Mouse (Mus musculus) left cerebral cortex, adult 8-10 months (tissue): Measurements from ENCODE around the gene Plxdc2. TPM values are rescaled to one million over a fixed set of nuclear protein-coding genes. Genes with fewer than 3 reads are reported as not detected.
A peak's percentile ranks its signal among the peaks of the same experiment; 100 is the strongest.
"Not testable (repeated sequence)": the region's sequence is repeated elsewhere in the genome, so short reads cannot be mapped to it uniquely, and the experiment has no call there.

Experiments
- DNase-seq, 2 experiments: peaks; one replicate each; pipeline ENCODE4 v3.0.0; 2022; ENCODE audit warnings: low spot score in 2 of 2
- total RNA-seq, 4 experiments: library from RNA; stranded (reverse); gene quantifications; 2 replicates each; pipeline ENCODE4 v1.2.4; 2022

Gene Plxdc2
- total RNA-seq, 4 experiments from 2014 or later, result 35.1 to 52.3 (median 43.8) TPM

DNA sequence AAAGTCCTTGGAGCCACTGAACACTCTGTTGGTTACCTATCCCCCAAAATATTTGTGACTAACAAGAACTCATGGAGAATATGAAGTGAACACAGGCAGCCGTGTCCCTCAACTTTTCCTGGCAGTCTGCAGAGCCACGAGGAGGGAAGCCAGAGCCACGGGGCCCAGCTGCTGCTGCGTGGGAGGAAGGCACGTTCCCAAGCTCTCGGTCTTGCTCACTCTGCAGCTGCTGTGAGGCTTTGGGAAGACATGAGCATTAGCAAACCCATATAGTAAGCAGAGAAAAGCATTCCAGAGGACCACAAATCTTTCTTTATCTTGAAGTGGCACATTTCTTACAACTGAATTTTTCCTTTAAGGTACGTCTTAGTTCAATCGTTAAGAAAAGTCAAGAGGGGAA is 382.1 kb downstream of the Plxdc2 start:
- DNase-seq, result peak; percentile 48 to 78

DNA sequence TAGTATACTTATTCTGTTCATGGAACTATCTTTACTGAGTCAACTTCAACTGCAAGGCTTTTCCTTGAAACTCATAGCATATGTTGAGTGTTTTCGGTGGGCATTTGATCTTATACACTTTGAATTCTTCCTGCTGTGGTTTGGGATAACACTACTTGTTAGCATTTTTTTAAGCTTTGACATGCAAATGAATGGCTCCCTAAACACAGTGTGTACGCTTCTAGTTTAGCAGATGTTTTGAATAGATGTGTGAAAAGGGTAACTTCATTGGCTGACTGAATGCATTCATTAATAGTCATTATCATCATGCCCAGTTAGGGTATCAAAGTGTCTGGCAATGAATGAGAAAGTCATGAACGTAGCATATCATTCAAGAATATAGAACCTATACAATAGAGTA is 385.7 kb downstream of the Plxdc2 start:
- DNase-seq, result no peak

DNA sequence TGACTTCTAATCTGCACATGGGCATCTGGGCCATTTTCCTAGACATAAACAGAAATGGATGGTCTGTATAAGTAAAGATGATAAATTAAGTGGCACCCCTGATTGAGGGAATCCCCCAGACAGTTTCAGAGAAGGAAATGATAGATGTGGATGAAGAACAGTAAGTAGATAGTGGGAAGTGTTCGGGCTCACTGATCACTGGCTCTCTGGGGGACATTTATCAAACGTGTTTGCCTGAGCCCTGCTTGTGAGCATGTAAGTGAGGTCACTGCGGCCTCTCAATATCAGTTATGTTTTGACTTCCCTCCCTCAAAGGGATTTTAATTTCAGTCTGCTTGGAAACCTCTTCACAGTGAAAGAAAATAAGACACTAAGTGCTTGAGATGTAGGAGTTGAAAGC is 387.5 kb downstream of the Plxdc2 start:
- DNase-seq, result no peak

DNA sequence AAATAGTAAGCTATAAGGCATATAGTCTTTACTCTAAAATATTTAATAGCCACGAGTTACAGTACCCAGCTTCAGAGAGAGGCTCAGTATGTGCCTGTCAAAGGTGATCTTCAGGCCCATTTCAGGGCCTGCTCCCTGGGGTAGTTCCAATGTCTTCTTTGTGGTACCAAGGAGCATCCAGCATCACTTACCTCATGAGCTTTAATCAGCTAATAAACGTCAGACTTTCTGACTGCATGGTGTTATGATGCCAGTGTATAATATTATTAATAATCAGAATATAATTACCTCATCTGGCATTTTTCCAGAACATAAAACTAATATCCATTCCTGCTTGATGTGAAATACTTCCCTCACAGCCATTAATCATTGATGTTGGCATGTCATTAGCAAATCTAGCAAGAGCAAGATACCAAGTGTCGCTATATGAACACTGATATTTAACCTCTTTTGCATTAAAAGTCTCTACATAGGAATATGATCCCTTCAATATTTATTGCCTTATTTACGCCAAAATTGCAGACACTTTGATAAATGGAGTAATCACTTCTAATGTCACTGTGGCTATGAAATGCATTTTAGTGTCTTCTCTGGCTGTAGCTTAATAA is 393.3 kb downstream of the Plxdc2 start:
- no peak for DNase-seq

DNA sequence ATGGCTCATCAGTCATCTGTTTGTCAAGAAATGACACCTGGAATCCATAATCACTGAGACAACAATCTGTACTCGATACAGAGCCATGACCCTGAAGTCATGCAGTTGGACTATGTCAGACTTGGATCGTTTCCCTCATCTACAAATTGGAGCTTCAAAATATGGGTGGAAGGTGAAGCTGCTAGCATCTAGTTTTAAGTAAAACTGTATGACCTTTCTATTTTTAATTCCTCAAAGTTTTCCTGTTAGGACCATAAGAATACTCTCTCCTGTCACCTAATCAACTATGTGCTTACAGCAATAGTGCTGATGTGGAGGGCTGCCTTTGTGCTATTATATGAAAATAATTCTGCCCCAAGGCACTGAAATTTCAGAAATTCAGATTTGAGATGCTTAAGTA is 401.1 kb downstream of the Plxdc2 start:
- DNase-seq, result no peak

DNA sequence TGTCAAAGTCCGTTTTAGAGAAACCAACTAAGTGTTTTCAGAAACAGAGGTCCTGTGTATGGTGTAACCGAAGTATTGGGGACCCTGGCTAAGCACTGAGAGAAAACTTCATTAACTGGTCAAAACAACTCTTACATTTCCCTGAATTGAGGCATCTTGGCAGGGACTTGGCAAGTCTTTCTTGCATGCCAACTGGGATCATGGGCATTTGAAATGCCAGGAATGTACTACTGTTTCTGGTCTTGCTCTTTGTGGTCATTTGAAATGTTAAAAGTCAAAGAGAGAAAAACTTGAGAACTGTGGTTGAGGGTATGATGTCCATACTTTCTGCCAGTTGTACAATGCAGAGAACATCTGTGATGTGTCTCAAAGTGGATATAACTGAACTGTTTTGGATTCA is 403.7 kb downstream of the Plxdc2 start:
- no peak for DNase-seq

DNA sequence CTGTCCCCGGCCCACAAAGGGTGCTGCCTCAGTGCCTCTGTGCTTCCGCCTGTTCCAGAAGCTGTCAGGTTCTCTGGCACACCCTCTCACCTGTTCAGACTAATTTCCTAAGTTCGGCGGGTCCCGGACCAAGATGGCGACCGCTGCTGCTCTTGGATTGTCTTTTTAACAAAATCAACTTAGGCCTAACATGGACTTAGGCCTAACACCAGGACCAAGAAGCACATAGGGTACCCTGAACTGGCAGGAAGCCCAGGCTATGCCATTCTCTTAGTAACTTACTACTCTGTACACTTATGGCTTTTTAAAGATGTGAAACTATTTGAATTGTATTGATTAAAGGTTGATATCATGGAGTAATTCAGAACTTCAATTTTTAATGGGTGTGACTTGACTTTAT is 413.0 kb downstream of the Plxdc2 start:
- DNase-seq, result not testable (repeated sequence)

DNA sequence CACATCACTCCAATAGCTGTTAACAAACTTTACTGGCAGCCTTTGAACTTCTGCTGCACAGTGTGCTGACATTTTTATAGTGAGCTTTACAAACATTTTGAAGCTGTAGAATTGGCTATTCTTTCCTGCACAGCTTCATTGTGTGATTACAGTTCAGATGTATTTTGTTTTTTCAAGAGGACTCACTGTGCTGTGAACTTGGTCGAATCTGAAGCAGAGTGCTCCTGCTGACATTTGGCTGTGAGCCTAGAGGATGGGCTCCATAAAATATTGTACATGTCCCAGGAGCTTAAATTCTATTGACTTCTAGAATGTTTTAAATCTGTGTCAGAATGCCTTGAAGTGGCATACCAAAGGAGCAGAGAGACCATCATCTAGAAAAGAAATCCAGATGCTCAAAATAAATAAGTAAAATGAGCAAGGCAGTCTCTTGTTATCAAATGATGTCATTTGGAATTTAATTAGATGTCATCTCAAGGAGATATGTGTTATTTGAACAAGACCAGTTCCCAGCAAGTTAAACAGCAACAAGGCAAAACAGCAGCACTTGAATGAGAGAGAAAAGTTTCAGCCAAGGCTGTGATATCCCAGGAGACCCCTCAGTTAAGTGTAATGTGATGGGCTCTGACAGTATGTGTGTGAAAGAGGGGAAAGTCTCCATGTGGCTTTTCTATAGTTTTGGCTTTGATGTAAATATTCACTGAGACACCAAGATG is 417.5 kb downstream of the Plxdc2 start:
- DNase-seq, result no peak

DNA sequence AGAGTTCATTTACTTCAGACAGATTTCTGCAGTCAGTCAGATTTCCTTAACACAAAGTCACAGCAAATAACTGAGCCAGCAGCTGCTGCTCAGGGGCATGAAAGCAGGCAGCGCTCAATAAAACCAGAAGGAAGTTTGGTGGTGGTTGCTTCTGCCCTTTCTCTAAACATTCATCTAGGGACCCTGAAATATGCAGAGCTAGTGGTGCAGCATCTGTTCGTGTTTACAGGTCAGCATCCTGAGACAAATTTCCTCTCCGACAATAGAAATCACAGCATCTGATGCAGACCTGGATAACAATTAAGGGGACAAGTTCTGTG is 418.0 kb downstream of the Plxdc2 start:
- no peak for DNase-seq

DNA sequence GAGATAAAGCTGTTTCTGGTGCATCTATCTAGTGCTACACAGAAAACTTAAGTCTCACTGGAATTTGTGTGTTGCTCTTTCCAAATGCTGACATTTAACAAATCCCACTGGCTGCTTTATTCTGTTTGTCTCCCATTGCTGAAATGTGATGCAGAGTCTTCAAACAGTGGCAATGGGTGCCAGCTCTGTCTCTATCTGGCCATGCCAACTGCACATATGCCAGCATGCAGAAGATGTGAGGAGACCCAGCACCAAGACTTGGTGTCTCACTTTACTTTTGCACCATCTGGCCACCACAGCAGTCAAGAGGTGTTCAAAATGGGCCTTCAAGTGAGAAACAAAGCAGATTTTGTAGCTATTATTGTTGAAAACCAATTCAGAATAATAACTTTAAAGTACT is 439.2 kb downstream of the Plxdc2 start:
- DNase-seq, result peak in 1 of 2 experiments; percentile 24
